8 mouse cellular contexts compared by ENCODE assay signal in genomic region chr4:150730061-150730812, GRCm38 (mm10).
DNase-seq lines count a peak whose midpoint lies in the region; ATAC-seq and TF ChIP-seq lines count a peak whose summit lies in the region.

No protein-coding gene starts in this region.

- H3K4me2 ChIP-seq in midbrain, embryonic 16.5 days (ENCODE audit: low read length): no peak overlapping the region
- H3K4me2 ChIP-seq in intestine, postnatal 0 days (replicated peaks; ENCODE audit: low read depth): no peak overlapping the region
- no peak overlapping the region for H3K4me2 ChIP-seq in stomach, embryonic 14.5 days (replicated peaks; ENCODE audit: low read depth, low read length)

- no peak for TF ChIP-seq CTCF in heart, adult 2 months (IDR thresholded peaks at IDR 0.05)
- no peak for TF ChIP-seq CTCF in intestine, postnatal 0 days (IDR thresholded peaks at IDR 0.05; ENCODE audit: low read depth)

- no peaks in the 10 kb centered on the region for H3K36me3 ChIP-seq in midbrain, embryonic 10.5 days
- no peaks in the 10 kb centered on the region for H3K36me3 ChIP-seq in midbrain, embryonic 16.5 days (ENCODE audit: control insufficient read depth, insufficient read depth, low read length)
- H3K36me3 ChIP-seq in heart, adult 2 months (ENCODE audit: control insufficient read depth, insufficient read depth, low read length): no peaks in the 10 kb centered on the region
- H3K36me3 ChIP-seq in intestine, postnatal 0 days (ENCODE audit: control insufficient read depth, insufficient read depth): no peaks in the 10 kb centered on the region
- H3K36me3 ChIP-seq in stomach, embryonic 14.5 days (ENCODE audit: control insufficient read depth, insufficient read depth, low read length): no peaks in the 10 kb centered on the region

- H3K79me2 ChIP-seq in heart, adult 2 months (replicated peaks; ENCODE audit: control insufficient read depth, insufficient read depth, low read length): no peaks in the 10 kb centered on the region

- peak overlapping the region; percentile 20 for H3K4me3 ChIP-seq in midbrain, embryonic 10.5 days
- no peak overlapping the region for H3K4me3 ChIP-seq in midbrain, embryonic 16.5 days (ENCODE audit: low read depth, low read length)
- H3K4me3 ChIP-seq in heart, adult 2 months: no peak overlapping the region
- H3K4me3 ChIP-seq in intestine, postnatal 0 days (ENCODE audit: low read depth, low read length): no peak overlapping the region
- H3K4me3 ChIP-seq in stomach, embryonic 14.5 days (ENCODE audit: low read depth, low read length): no peak overlapping the region

- no peak for TF ChIP-seq EP300 in heart, adult 2 months (IDR thresholded peaks at IDR 0.05; ENCODE audit: insufficient read depth, low read depth, low read length)

- peak; percentile 62 for DNase-seq in midbrain, embryonic 10.5 days (ENCODE audit: low spot score)
- DNase-seq in heart, adult 2 months: peak; percentile 39 to 65
- peak; percentile 54 for DNase-seq in lung, postnatal 36 days
- DNase-seq in natural killer cell, adult 2 months (ENCODE audit: low spot score in 2 of 2): no peak
- DNase-seq in gastrocnemius, postnatal 36 days: no peak

- intact Hi-C loops in heart, adult 2 months (cut with DNase I): no loop called here
- intact Hi-C loops in gastrocnemius, postnatal 36 days (cut with DNase I): no loop called here

- ATAC-seq in midbrain, embryonic 16.5 days: no peak
- 0 out of 2 replicates have a peak, but pooled peaks have one; percentile 36 for ATAC-seq in intestine, postnatal 0 days
- ATAC-seq in stomach, embryonic 14.5 days (ENCODE audit: insufficient number of reproducible peaks, insufficient read depth, low FRiP score, low read depth): no peak

- peaks cover 31% of the 10 kb centered on the region for H3K4me1 ChIP-seq in midbrain, embryonic 10.5 days
- H3K4me1 ChIP-seq in midbrain, embryonic 16.5 days (ENCODE audit: control insufficient read depth, insufficient read depth, low read length): peaks cover 7% of the 10 kb centered on the region
- H3K4me1 ChIP-seq in heart, adult 2 months (ENCODE audit: control insufficient read depth, insufficient read depth, low read length): peaks cover 7% of the 10 kb centered on the region
- H3K4me1 ChIP-seq in intestine, postnatal 0 days (replicated peaks; ENCODE audit: control insufficient read depth, insufficient read depth, low read length): no peaks in the 10 kb centered on the region
- peaks cover 18% of the 10 kb centered on the region; the same call in 1 of the 2 replicates for H3K4me1 ChIP-seq in stomach, embryonic 14.5 days (ENCODE audit: control insufficient read depth, insufficient read depth, low read length)

- WGBS in midbrain, embryonic 10.5 days: 21% methylated on average over 12 of the region's 12 CpGs
- WGBS in midbrain, embryonic 16.5 days: 3% methylated on average over 11 of the region's 12 CpGs
- 8% methylated on average over 12 of the region's 12 CpGs for WGBS in heart, adult 2 months
- WGBS in intestine, postnatal 0 days: 19% methylated on average over 12 of the region's 12 CpGs
- 9% methylated on average over 12 of the region's 12 CpGs for WGBS in stomach, embryonic 14.5 days

- TF ChIP-seq POLR2A in heart, adult 2 months (IDR thresholded peaks at IDR 0.05; ENCODE audit: insufficient read depth, low read depth, low read length): no peak

- no peak overlapping the region for H3K9ac ChIP-seq in midbrain, embryonic 16.5 days (ENCODE audit: low read depth, low read length)
- no peak overlapping the region for H3K9ac ChIP-seq in heart, adult 2 months (ENCODE audit: low read depth, low read length)
- H3K9ac ChIP-seq in intestine, postnatal 0 days (ENCODE audit: low read depth, low read length): no peak overlapping the region
- H3K9ac ChIP-seq in stomach, embryonic 14.5 days (replicated peaks; ENCODE audit: low read depth, low read length): no peak overlapping the region

- H3K27ac ChIP-seq in midbrain, embryonic 10.5 days (replicated peaks): peak overlapping the region; percentile 78
- H3K27ac ChIP-seq in midbrain, embryonic 16.5 days (ENCODE audit: low read length): no peak overlapping the region
- peak overlapping the region; percentile 56 for H3K27ac ChIP-seq in heart, adult 2 months
- no peak overlapping the region for H3K27ac ChIP-seq in intestine, postnatal 0 days (ENCODE audit: low read depth, low read length)
- H3K27ac ChIP-seq in stomach, embryonic 14.5 days (ENCODE audit: low read length): peak overlapping the region; percentile 58; the same call in 1 of the 2 replicates

- peaks cover 7% of the 10 kb centered on the region; the same call in 1 of the 2 replicates for H3K9me3 ChIP-seq in midbrain, embryonic 10.5 days (replicated peaks)
- H3K9me3 ChIP-seq in midbrain, embryonic 16.5 days (replicated peaks; ENCODE audit: control insufficient read depth, low read length, poor library complexity, severe bottlenecking): no peaks in the 10 kb centered on the region
- H3K9me3 ChIP-seq in intestine, postnatal 0 days (ENCODE audit: control insufficient read depth): 0 out of 2 replicates have a peak, but pooled peaks cover 5% of the 10 kb centered on the region
- no peaks in the 10 kb centered on the region for H3K9me3 ChIP-seq in stomach, embryonic 14.5 days (ENCODE audit: control insufficient read depth, low read depth, low read length)

- no peaks in the 10 kb centered on the region for H3K27me3 ChIP-seq in midbrain, embryonic 10.5 days (ENCODE audit: low read depth, poor library complexity, severe bottlenecking)
- H3K27me3 ChIP-seq in midbrain, embryonic 16.5 days (ENCODE audit: control insufficient read depth, insufficient read depth, low read depth, low read length): no peaks in the 10 kb centered on the region
- H3K27me3 ChIP-seq in heart, adult 2 months (ENCODE audit: control insufficient read depth, insufficient read depth, low read length): no peaks in the 10 kb centered on the region
- no peaks in the 10 kb centered on the region for H3K27me3 ChIP-seq in intestine, postnatal 0 days (replicated peaks; ENCODE audit: control insufficient read depth, insufficient read depth, low read length)
- H3K27me3 ChIP-seq in stomach, embryonic 14.5 days (ENCODE audit: control insufficient read depth, insufficient read depth, low read length): no peaks in the 10 kb centered on the region

Comparison
In these comparisons a context has a peak if more than half of its experiments do, and no peak if none do; other contexts are left out.
1. H3K27ac ChIP-seq: peak in midbrain, embryonic 10.5 days (single experiment), heart, adult 2 months (single experiment) and stomach, embryonic 14.5 days (single experiment); none in midbrain, embryonic 16.5 days (single experiment) and intestine, postnatal 0 days (single experiment).
2. DNase-seq: peak in midbrain, embryonic 10.5 days (single experiment), heart, adult 2 months (2 of 2) and lung, postnatal 36 days (single experiment); none in natural killer cell, adult 2 months (0 of 2) and gastrocnemius, postnatal 36 days (0 of 2).